Mouse (Mus musculus) embryonic facial prominence, embryonic 11.5 days (tissue): ENCODE results near the gene Sntb2. TPM values are rescaled to one million over a fixed set of nuclear protein-coding genes. Genes with fewer than 3 reads are reported as not detected.

Experiments
- ATAC-seq: fragments of 200-750 bp; cut with Nextera tagmentation; replicated peaks from 2 replicates; pipeline ENCODE4 v1.8.0; 2017; ENCODE audit warnings: low read depth; ENCODE audit not compliant: insufficient number of reproducible peaks, low FRiP score, low TSS enrichment
- DNase-seq: peaks from one replicate; pipeline ENCODE4 v3.0.0-alpha.2; 2015; ENCODE audit warnings: low spot score
- H3K27ac ChIP-seq: fragments of 300-500 bp; sonication (generic); replicated peaks from 2 replicates; pipeline ENCODE4 v1.5.1; 2014; ENCODE audit warnings: mild to moderate bottlenecking, low read depth, low read length, control low read depth
- H3K27me3 ChIP-seq: fragments of 300-500 bp; sonication (generic); 2 replicates; pipeline ENCODE4 v1.6.1; 2014; ENCODE audit warnings: mild to moderate bottlenecking, low read length, moderate library complexity, mixed read lengths; ENCODE audit not compliant: control insufficient read depth, insufficient read depth
- H3K36me3 ChIP-seq: fragments of 300-500 bp; sonication (generic); replicated peaks from 2 replicates; pipeline ENCODE4 v1.6.1; 2014; ENCODE audit warnings: low read depth, mild to moderate bottlenecking, low read length, moderate library complexity, mixed read lengths; ENCODE audit not compliant: control insufficient read depth, insufficient read depth
- H3K4me1 ChIP-seq: fragments of 300-500 bp; sonication (generic); 2 replicates; pipeline ENCODE4 v1.6.1; 2014; ENCODE audit warnings: low read length, mixed read lengths; ENCODE audit not compliant: control insufficient read depth, insufficient read depth
- H3K4me2 ChIP-seq: fragments of 300-500 bp; sonication (generic); 2 replicates; pipeline ENCODE4 v1.6.1; 2014; ENCODE audit warnings: low read depth, mild to moderate bottlenecking, control low read depth, low read length, moderate library complexity
- H3K4me3 ChIP-seq: fragments of 300-500 bp; sonication (generic); 2 replicates; pipeline ENCODE4 v1.5.1; 2014; ENCODE audit warnings: low read depth, low read length, control low read depth
- H3K9ac ChIP-seq: fragments of 300-500 bp; sonication (generic); replicated peaks from 2 replicates; pipeline ENCODE4 v1.6.1; 2014; ENCODE audit warnings: mild to moderate bottlenecking, control low read depth, low read length
- H3K9me3 ChIP-seq: fragments of 300-500 bp; sonication (generic); replicated peaks from 2 replicates; pipeline ENCODE4 v1.6.1; 2016; ENCODE audit warnings: mild to moderate bottlenecking, low read length, inconsistent platforms, mixed read lengths; ENCODE audit not compliant: control insufficient read depth
- WGBS: fragments of 180-500 bp; shearing (Covaris S2); extraction: QIAGEN DNeasy Blood & Tissue Kit; methylation state at CpG from one replicate; pipeline ENCODE4 v1.1.7; 2014; 5-methylcytosine and 5-hydroxymethylcytosine counted together
- polyA plus RNA-seq: library from polyadenylated mRNA; unstranded; fragments of >200 nt; fragmentation: Nextera tagmentation; extraction: Ambion mirVana; gene quantifications from 2 replicates; pipeline ENCODE4 v1.2.1, GENCODE M21; 2014

Sntb2 gene
- polyA plus RNA-seq: 7.4 TPM in 2 replicates

GRCm38 (mm10) chr8:106935324-106935869 lies at the start of gene Sntb2:
Gene Sntb2, plus strand, starts transcription at chr8:106935750.
- DNase-seq (peak; percentile 99), ATAC-seq (peak; percentile 80)
- Histone ChIP-seq H3K9me3 (no peaks in the 10 kb centered on the region), H3K4me2 (peak within 1 kb of the TSS; percentile 72), H3K36me3 (no peaks in the 10 kb centered on the region), H3K4me1 (peaks cover 5% of the 10 kb centered on the region), H3K27ac (peak within 1 kb of the TSS; percentile 86), H3K9ac (peak within 1 kb of the TSS; percentile 93), H3K27me3 (no peaks in the 10 kb centered on the region), H3K4me3 (peak within 1 kb of the TSS; percentile 87)
- under 1% methylated on average over 37 of the region's 41 CpGs for WGBS

GRCm38 (mm10) chr8:106887336-106888189 lies 48.0 kb upstream of the Sntb2 start:
- Histone ChIP-seq H3K27me3 (no peaks in the 10 kb centered on the region), H3K9ac (no peak overlapping the region), H3K4me3 (no peak overlapping the region), H3K36me3 (peaks cover 14% of the 10 kb centered on the region), H3K4me2 (no peak overlapping the region), H3K9me3 (no peaks in the 10 kb centered on the region), H3K27ac (no peak overlapping the region), H3K4me1 (no peaks in the 10 kb centered on the region)
- no peak for ATAC-seq
- WGBS: 53% methylated on average over 5 of the region's 5 CpGs
- peak; percentile 87 for DNase-seq

- Histone ChIP-seq H3K36me3 (peaks cover 12% of the 10 kb centered on the region), H3K4me3 (no peak overlapping the region), H3K27me3 (no peaks in the 10 kb centered on the region), H3K27ac (no peak overlapping the region), H3K4me1 (no peaks in the 10 kb centered on the region), H3K4me2 (no peak overlapping the region), H3K9me3 (no peaks in the 10 kb centered on the region), H3K9ac (no peak overlapping the region)
- DNase-seq: no peak
- no peak for ATAC-seq
- 86% methylated on average over 3 of the region's 3 CpGs for WGBS
Measured at GRCm38 (mm10) chr8:106888803-106889202, 46.7 kb upstream of the Sntb2 start.

- ATAC-seq (no peak), DNase-seq (peak; percentile 69)
- H3K4me2 ChIP-seq: peak overlapping the region; percentile 65
- H3K27me3 ChIP-seq: no peaks in the 10 kb centered on the region
- WGBS: under 1% methylated on average over 15 of the region's 15 CpGs
- no peaks in the 10 kb centered on the region for H3K4me1 ChIP-seq
- no peaks in the 10 kb centered on the region for H3K9me3 ChIP-seq
- H3K4me3 ChIP-seq: peak overlapping the region; percentile 84
- H3K36me3 ChIP-seq: no peaks in the 10 kb centered on the region; the same call in 1 of the 2 replicates
- peak overlapping the region; percentile 97 for H3K9ac ChIP-seq
- H3K27ac ChIP-seq: peak overlapping the region; percentile 94
Measured at GRCm38 (mm10) chr8:106892210-106892805, 43.2 kb upstream of the Sntb2 start.

- Histone ChIP-seq H3K4me1 (no peaks in the 10 kb centered on the region), H3K4me3 (peak overlapping the region; percentile 84), H3K4me2 (peak overlapping the region; percentile 65), H3K9ac (peak overlapping the region; percentile 97), H3K9me3 (no peaks in the 10 kb centered on the region), H3K36me3 (no peaks in the 10 kb centered on the region; the same call in 1 of the 2 replicates), H3K27ac (peak overlapping the region; percentile 94), H3K27me3 (no peaks in the 10 kb centered on the region)
- ATAC-seq: peak; percentile 74
- DNase-seq: peak; percentile 67
- under 1% methylated on average over 55 of the region's 57 CpGs for WGBS
Measured at GRCm38 (mm10) chr8:106892806-106893451, 42.6 kb upstream of the Sntb2 start.

- peak; percentile 90 for ATAC-seq
- peak within 1 kb of the TSS; percentile 65 for H3K4me2 ChIP-seq
- H3K36me3 ChIP-seq: no peaks in the 10 kb centered on the region; the same call in 1 of the 2 replicates
- DNase-seq: peak; percentile 90
- no peaks in the 10 kb centered on the region for H3K27me3 ChIP-seq
- no peaks in the 10 kb centered on the region for H3K9me3 ChIP-seq
- H3K4me1 ChIP-seq: no peaks in the 10 kb centered on the region
- H3K4me3 ChIP-seq: peak within 1 kb of the TSS; percentile 84
- H3K9ac ChIP-seq: peak within 1 kb of the TSS; percentile 97
- WGBS: under 1% methylated on average over 62 of the region's 63 CpGs
- H3K27ac ChIP-seq: peak within 1 kb of the TSS; percentile 94
Measured at GRCm38 (mm10) chr8:106893481-106894156, 41.9 kb upstream of the Sntb2 start, which contains the start of gene Utp4. Gene Utp4, plus strand, starts transcription at chr8:106893636.

GRCm38 (mm10) chr8:106899473-106899872 lies 36.1 kb upstream of the Sntb2 start:
- DNase-seq: no peak
- H3K4me1 ChIP-seq: no peaks in the 10 kb centered on the region
- H3K27ac ChIP-seq: no peak overlapping the region
- H3K4me2 ChIP-seq: no peak overlapping the region
- no peak overlapping the region for H3K4me3 ChIP-seq
- peaks cover 3% of the 10 kb centered on the region for H3K36me3 ChIP-seq
- WGBS: 89% methylated on average over 5 of the region's 5 CpGs
- no peak for ATAC-seq
- no peaks in the 10 kb centered on the region for H3K27me3 ChIP-seq
- H3K9ac ChIP-seq: no peak overlapping the region
- H3K9me3 ChIP-seq: no peaks in the 10 kb centered on the region
